Mouse (Mus musculus) forebrain, embryonic 16.5 days (tissue): ENCODE results near the gene Fndc7. TPM values are rescaled to one million over a fixed set of nuclear protein-coding genes. Genes with fewer than 3 reads are reported as not detected.

Experiments used
- ATAC-seq: fragments of 200-750 bp; cut with Nextera tagmentation; 2 replicates; pipeline ENCODE4 v1.8.0; 2017; ENCODE audit warnings: mild to moderate bottlenecking, moderate library complexity
- H3K27ac ChIP-seq: fragments of 300-500 bp; sonication (generic); 2 replicates; pipeline ENCODE4 v1.5.1; 2014; ENCODE audit warnings: low read length, control low read depth
- H3K27me3 ChIP-seq: fragments of 300-500 bp; sonication (generic); replicated peaks from 2 replicates; pipeline ENCODE4 v1.6.1; 2014; ENCODE audit warnings: low read length; ENCODE audit not compliant: control insufficient read depth, insufficient read depth
- H3K36me3 ChIP-seq: fragments of 300-500 bp; sonication (generic); 2 replicates; pipeline ENCODE4 v1.6.1; 2014; ENCODE audit not compliant: control insufficient read depth, insufficient read depth
- H3K4me1 ChIP-seq: fragments of 300-500 bp; sonication (generic); replicated peaks from 2 replicates; pipeline ENCODE4 v1.6.1; 2014; ENCODE audit warnings: low read length; ENCODE audit not compliant: control insufficient read depth, insufficient read depth
- H3K4me2 ChIP-seq: fragments of 300-500 bp; sonication (generic); 2 replicates; pipeline ENCODE4 v1.6.1; 2014; ENCODE audit warnings: mild to moderate bottlenecking, low read length, control low read depth
- H3K4me3 ChIP-seq: fragments of 300-500 bp; sonication (generic); replicated peaks from 2 replicates; pipeline ENCODE4 v1.5.1; 2014; ENCODE audit warnings: mild to moderate bottlenecking, low read length, control low read depth
- H3K9ac ChIP-seq: fragments of 300-500 bp; sonication (generic); replicated peaks from 2 replicates; pipeline ENCODE4 v1.6.1; 2014; ENCODE audit warnings: low read depth, low read length, control low read depth
- H3K9me3 ChIP-seq: fragments of 300-500 bp; sonication (generic); 2 replicates; pipeline ENCODE4 v1.6.1; 2016; ENCODE audit warnings: low read length; ENCODE audit not compliant: control insufficient read depth
- WGBS: fragments of 180-500 bp; shearing (Covaris S2); extraction: QIAGEN DNeasy Blood & Tissue Kit; methylation state at CpG from one replicate; pipeline ENCODE4 v1.1.7; 2014; 5-methylcytosine and 5-hydroxymethylcytosine counted together
- polyA plus RNA-seq: library from polyadenylated mRNA; unstranded; fragments of >200 nt; fragmentation: Nextera tagmentation; extraction: Ambion mirVana; gene quantifications from 2 replicates; pipeline ENCODE4 v1.2.1, GENCODE M21; 2015

Gene Fndc7
- polyA plus RNA-seq: not detected in 2 replicates

GRCm38 (mm10) chr3:108889908-108890307, at the start of gene Fndc7:
Fndc7 (minus strand) TSS chr3:108890008.
- Histone ChIP-seq H3K27ac (no peak within 1 kb of the TSS), H3K9me3 (no peaks in the 10 kb centered on the region), H3K36me3 (no peaks in the 10 kb centered on the region), H3K27me3 (no peaks in the 10 kb centered on the region), H3K4me3 (no peak within 1 kb of the TSS), H3K4me2 (no peak within 1 kb of the TSS), H3K4me1 (no peaks in the 10 kb centered on the region; the same call in 1 of the 2 replicates), H3K9ac (no peak within 1 kb of the TSS)
- no peak for ATAC-seq
- WGBS: 86% methylated on average over 1 of the region's 1 CpGs

- Histone ChIP-seq H3K4me3 (peak within 1 kb of the TSS; percentile 42), H3K27ac (no peak within 1 kb of the TSS), H3K9me3 (no peaks in the 10 kb centered on the region), H3K9ac (peak within 1 kb of the TSS; percentile 41), H3K36me3 (no peaks in the 10 kb centered on the region), H3K4me1 (no peaks in the 10 kb centered on the region), H3K27me3 (no peaks in the 10 kb centered on the region), H3K4me2 (peak within 1 kb of the TSS; percentile 56)
- no peak for ATAC-seq
- 90% methylated on average over 5 of the region's 5 CpGs for WGBS
These were observed 49.8 kb upstream of the Fndc7 start, which contains the start of gene Henmt1 for GRCm38 (mm10) chr3:108939573-108939972. Henmt1 (plus strand) TSS chr3:108939873.

- Histone ChIP-seq H3K36me3 (no peaks in the 10 kb centered on the region), H3K9ac (no peak overlapping the region), H3K4me3 (no peak overlapping the region), H3K4me2 (no peak overlapping the region), H3K9me3 (no peaks in the 10 kb centered on the region), H3K27me3 (no peaks in the 10 kb centered on the region), H3K27ac (no peak overlapping the region), H3K4me1 (no peaks in the 10 kb centered on the region)
- ATAC-seq: no peak
- WGBS: 90% methylated on average over 5 of the region's 5 CpGs
These were observed 48.9 kb upstream of the Fndc7 start for GRCm38 (mm10) chr3:108938691-108939090.

- H3K4me1 ChIP-seq: no peaks in the 10 kb centered on the region
- H3K36me3 ChIP-seq: no peaks in the 10 kb centered on the region
- no peak overlapping the region for H3K4me2 ChIP-seq
- WGBS: 95% methylated on average over 6 of the region's 6 CpGs
- no peaks in the 10 kb centered on the region for H3K9me3 ChIP-seq
- no peak overlapping the region for H3K27ac ChIP-seq
- H3K9ac ChIP-seq: no peak overlapping the region
- no peak for ATAC-seq
- no peaks in the 10 kb centered on the region for H3K27me3 ChIP-seq
- H3K4me3 ChIP-seq: no peak overlapping the region
These were observed 43.7 kb upstream of the Fndc7 start for GRCm38 (mm10) chr3:108933557-108933956.

DNA sequence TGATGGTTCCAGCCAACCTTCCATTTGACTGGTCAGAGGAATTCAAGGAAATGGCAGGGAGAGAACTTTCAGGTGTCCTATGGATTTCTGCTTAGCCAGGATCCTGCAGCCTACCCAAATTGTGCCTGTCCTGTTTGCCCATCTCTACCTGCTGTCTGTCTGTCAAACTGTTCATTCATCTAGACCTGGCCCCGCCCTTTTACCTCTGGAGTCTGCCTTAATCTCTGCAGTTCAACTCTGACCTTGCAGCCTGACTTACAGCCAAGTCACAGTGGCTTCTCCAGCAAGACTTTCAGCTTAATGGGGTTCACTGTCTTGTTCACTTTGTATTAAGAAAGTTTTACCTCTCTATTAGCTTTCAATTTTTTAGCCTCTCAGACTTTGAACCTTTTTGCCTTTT, 36.5 kb upstream of the Fndc7 start:
- Histone ChIP-seq H3K36me3 (no peaks in the 10 kb centered on the region), H3K9me3 (no peaks in the 10 kb centered on the region), H3K4me3 (no peak overlapping the region), H3K4me2 (no peak overlapping the region), H3K9ac (no peak overlapping the region), H3K4me1 (no peaks in the 10 kb centered on the region), H3K27ac (no peak overlapping the region), H3K27me3 (no peaks in the 10 kb centered on the region)
- 55% methylated on average over 1 of the region's 1 CpGs for WGBS
- no peak for ATAC-seq

DNA sequence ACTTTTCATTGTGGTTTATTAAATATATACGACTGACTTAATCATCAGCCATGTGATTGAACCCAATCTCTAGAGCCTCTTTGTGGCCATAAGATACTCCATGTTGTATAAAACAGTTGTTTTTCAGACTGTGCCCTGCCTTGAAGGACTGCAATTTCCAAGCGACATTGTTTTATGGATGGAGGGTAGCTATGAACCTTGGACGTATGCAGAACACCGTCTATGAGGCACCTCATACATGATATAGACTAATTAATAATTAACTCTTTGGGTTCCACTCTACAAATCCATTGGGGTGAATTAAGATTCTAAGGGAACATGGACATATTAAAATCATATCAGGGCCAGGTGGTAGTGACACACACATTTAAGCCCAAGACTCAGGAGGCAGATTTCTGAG, 35.9 kb upstream of the Fndc7 start:
- no peaks in the 10 kb centered on the region for H3K9me3 ChIP-seq
- no peak overlapping the region for H3K4me3 ChIP-seq
- no peak overlapping the region for H3K9ac ChIP-seq
- no peaks in the 10 kb centered on the region for H3K36me3 ChIP-seq
- H3K4me2 ChIP-seq: no peak overlapping the region
- 85% methylated on average over 4 of the region's 4 CpGs for WGBS
- no peaks in the 10 kb centered on the region for H3K4me1 ChIP-seq
- no peak overlapping the region for H3K27ac ChIP-seq
- no peak for ATAC-seq
- no peaks in the 10 kb centered on the region for H3K27me3 ChIP-seq

GRCm38 (mm10) chr3:108921822-108922221, 32.0 kb upstream of the Fndc7 start:
- Histone ChIP-seq H3K36me3 (no peaks in the 10 kb centered on the region), H3K9me3 (no peaks in the 10 kb centered on the region), H3K9ac (no peak overlapping the region), H3K4me2 (no peak overlapping the region), H3K4me1 (peaks cover 3% of the 10 kb centered on the region), H3K27ac (no peak overlapping the region), H3K4me3 (no peak overlapping the region), H3K27me3 (no peaks in the 10 kb centered on the region)
- ATAC-seq: no peak
- 88% methylated on average over 1 of the region's 1 CpGs for WGBS

DNA sequence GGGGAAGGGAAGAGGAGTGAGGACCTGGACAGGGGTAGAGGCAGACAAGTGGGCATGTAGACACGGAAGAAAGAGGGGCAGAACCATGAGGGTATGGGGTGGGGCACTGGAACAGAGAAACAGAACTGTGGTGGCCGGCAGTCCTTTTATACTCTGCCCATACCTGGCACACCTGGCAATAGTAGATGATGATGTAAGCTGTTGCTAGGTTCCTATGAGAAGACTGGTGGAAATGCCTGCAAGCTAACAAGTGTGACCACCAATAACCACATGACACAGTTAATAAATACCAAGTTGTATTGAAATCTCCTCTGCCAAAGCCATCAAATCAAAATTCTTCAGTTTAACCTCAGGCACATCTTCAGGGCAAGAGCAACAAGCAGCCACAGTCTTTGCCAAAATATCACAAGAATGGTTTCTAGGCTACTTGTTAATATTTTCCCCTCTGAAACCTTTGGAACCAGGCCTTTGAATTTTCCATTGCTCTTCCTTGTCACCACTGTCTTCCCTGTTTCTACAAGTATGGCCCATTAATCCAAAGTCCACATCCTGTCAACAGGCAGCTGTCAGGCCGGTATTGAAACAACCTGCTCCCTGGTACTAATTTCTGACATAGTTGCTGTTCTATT, 30.7 kb upstream of the Fndc7 start:
- WGBS: 80% methylated on average over 3 of the region's 3 CpGs
- Histone ChIP-seq H3K36me3 (no peaks in the 10 kb centered on the region), H3K9me3 (no peaks in the 10 kb centered on the region), H3K4me3 (no peak overlapping the region), H3K9ac (no peak overlapping the region), H3K4me2 (no peak overlapping the region), H3K27ac (no peak overlapping the region), H3K4me1 (peaks cover 5% of the 10 kb centered on the region), H3K27me3 (no peaks in the 10 kb centered on the region)
- ATAC-seq: no peak

DNA sequence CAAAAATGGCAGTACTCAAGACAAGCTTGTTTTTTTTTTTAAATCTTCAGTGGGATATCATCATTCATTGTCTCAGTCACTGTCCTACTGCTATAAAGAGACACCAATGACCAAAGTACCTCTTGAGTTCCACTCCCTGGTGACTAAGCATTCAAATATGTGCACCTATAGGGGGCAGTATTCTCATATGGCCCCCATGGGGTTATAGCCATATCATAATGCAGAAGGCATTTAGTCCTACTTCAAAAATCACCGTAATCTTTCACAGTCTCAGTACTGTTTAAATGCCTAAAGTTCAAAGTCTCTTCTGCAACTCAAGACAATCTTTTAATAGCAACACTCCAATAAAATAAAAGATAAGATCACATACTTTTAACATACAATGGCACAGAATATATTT, 29.0 kb upstream of the Fndc7 start:
- ATAC-seq: no peak
- Histone ChIP-seq H3K4me3 (no peak overlapping the region), H3K4me2 (no peak overlapping the region), H3K9ac (no peak overlapping the region), H3K9me3 (no peaks in the 10 kb centered on the region), H3K27ac (no peak overlapping the region), H3K27me3 (no peaks in the 10 kb centered on the region), H3K36me3 (no peaks in the 10 kb centered on the region), H3K4me1 (peaks cover 5% of the 10 kb centered on the region)
- 98% methylated on average over 1 of the region's 1 CpGs for WGBS

DNA sequence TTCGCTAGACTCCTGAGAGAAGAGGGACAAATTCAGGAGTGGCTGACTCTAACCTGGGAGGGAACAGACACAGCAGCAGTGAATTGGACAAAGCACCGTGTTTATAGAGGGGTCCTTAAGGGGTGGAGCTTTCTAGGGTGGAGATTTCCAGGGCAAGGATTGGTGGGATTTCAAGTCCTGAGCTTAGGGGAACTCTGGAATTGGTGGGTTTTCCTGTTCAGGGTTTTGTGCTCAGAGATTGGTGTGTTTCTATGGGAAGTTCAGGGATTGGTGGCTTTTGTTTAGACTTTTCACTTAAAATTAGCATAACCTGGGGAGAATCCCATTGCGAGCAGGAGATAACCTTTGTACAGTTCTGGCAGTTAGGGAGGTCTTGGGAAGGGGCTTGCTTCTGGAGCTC, 28.2 kb upstream of the Fndc7 start:
- Histone ChIP-seq H3K4me1 (peaks cover 5% of the 10 kb centered on the region), H3K27me3 (no peaks in the 10 kb centered on the region), H3K9me3 (no peaks in the 10 kb centered on the region), H3K27ac (no peak overlapping the region), H3K4me3 (no peak overlapping the region), H3K9ac (no peak overlapping the region), H3K4me2 (no peak overlapping the region), H3K36me3 (no peaks in the 10 kb centered on the region)
- 52% methylated on average over 3 of the region's 3 CpGs for WGBS
- ATAC-seq: no peak
